Mouse (Mus musculus): Measurements from ENCODE around the gene Gm21083.
"Not testable (repeated sequence)": the region's sequence is repeated elsewhere in the genome, so short reads cannot be mapped to it uniquely, and the experiment has no call there.

GRCm38 (mm10) chr5:15616195-15616594, 39.1 kb downstream of the Gm21083 start:
- TF ChIP-seq USF1 (IDR thresholded peaks at IDR 0.05; ENCODE audit: low read depth, low read length); MAX (IDR thresholded peaks at IDR 0.05; ENCODE audit: low read length); POLR2AphosphoS5 (IDR thresholded peaks at IDR 0.05; ENCODE audit: borderline replicate concordance, low read depth, low read length); TBP (IDR thresholded peaks at IDR 0.05; ENCODE audit: low read depth, low read length); POLR2A (IDR thresholded peaks at IDR 0.05; ENCODE audit: control insufficient read depth in 1 of 2, insufficient read depth in 1 of 2, low read depth in 1 of 2, low read length in 2 of 2, poor library complexity in 1 of 2); E2F4 (IDR thresholded peaks at IDR 0.05; ENCODE audit: borderline replicate concordance, low read depth, low read length); CHD1 (IDR thresholded peaks at IDR 0.05; ENCODE audit: low read depth, low read length); CTCF (IDR thresholded peaks at IDR 0.05 in 2 of 3, conservative IDR thresholded peaks at IDR 0.05 in 1 of 3; ENCODE audit: control insufficient read depth in 1 of 3, insufficient read depth in 1 of 3, low read depth in 2 of 3, low read length in 3 of 3, poor library complexity in 1 of 3, severe bottlenecking in 1 of 3): not testable (repeated sequence)

All from MEL (cell line).